Mouse (Mus musculus): Measurements from ENCODE around the gene Camk2n1. TPM values are rescaled to one million over a fixed set of nuclear protein-coding genes. Genes with fewer than 3 reads are reported as not detected.
A peak's percentile ranks its signal among the peaks of the same experiment; 100 is the strongest.
"Not testable (repeated sequence)": the region's sequence is repeated elsewhere in the genome, so short reads cannot be mapped to it uniquely, and the experiment has no call there.

Gene Camk2n1
- total and polyA plus RNA-seq, 3 experiments: 7.1 to 12.7 (median 12.0) TPM

GRCm38 (mm10) chr4:138414725-138415124 lies 39.4 kb upstream of the Camk2n1 start:
- H3K9ac ChIP-seq (ENCODE audit: low read depth, low read length): 0 out of 2 replicates have a peak overlapping the region, but pooled peaks have one; percentile 16
- H3K27me3 ChIP-seq (ENCODE audit: control insufficient read depth, insufficient read depth, low read length): no peaks in the 10 kb centered on the region; the same call in none of the 2 replicates
- no peak for DNase-seq
- intact Hi-C loops (cut with DNase I): no loop called here
- TF ChIP-seq CTCF (IDR thresholded peaks at IDR 0.05) (no peak), EP300 (IDR thresholded peaks at IDR 0.05; ENCODE audit: insufficient read depth, low read depth, low read length) (no peak), POLR2A (IDR thresholded peaks at IDR 0.05; ENCODE audit: insufficient read depth, low read depth, low read length) (no peak)
- H3K4me3 ChIP-seq: no peak overlapping the region
- H3K27ac ChIP-seq: peak overlapping the region; percentile 36
- H3K79me2 ChIP-seq (replicated peaks; ENCODE audit: control insufficient read depth, insufficient read depth, low read length): no peaks in the 10 kb centered on the region
- no peaks in the 10 kb centered on the region for H3K36me3 ChIP-seq (ENCODE audit: control insufficient read depth, insufficient read depth, low read length)
- H3K4me1 ChIP-seq (ENCODE audit: control insufficient read depth, insufficient read depth, low read length): peaks cover 8% of the 10 kb centered on the region
- WGBS: 14% methylated on average over 6 of the region's 6 CpGs

- TF ChIP-seq EP300 (IDR thresholded peaks at IDR 0.05; ENCODE audit: insufficient read depth, low read depth, low read length) (no peak), CTCF (IDR thresholded peaks at IDR 0.05) (no peak), POLR2A (IDR thresholded peaks at IDR 0.05; ENCODE audit: insufficient read depth, low read depth, low read length) (no peak)
- Histone ChIP-seq H3K27ac (no peak overlapping the region), H3K9ac (ENCODE audit: low read depth, low read length) (no peak overlapping the region), H3K4me3 (no peak overlapping the region), H3K36me3 (ENCODE audit: control insufficient read depth, insufficient read depth, low read length) (no peaks in the 10 kb centered on the region), H3K4me1 (ENCODE audit: control insufficient read depth, insufficient read depth, low read length) (peaks cover 8% of the 10 kb centered on the region), H3K79me2 (replicated peaks; ENCODE audit: control insufficient read depth, insufficient read depth, low read length) (no peaks in the 10 kb centered on the region), H3K27me3 (ENCODE audit: control insufficient read depth, insufficient read depth, low read length) (peaks cover 1% of the 10 kb centered on the region)
- intact Hi-C loops (cut with DNase I): no loop called here
- DNase-seq: no peak
- 78% methylated on average over 3 of the region's 3 CpGs for WGBS
Measured at GRCm38 (mm10) chr4:138415991-138416390, 38.1 kb upstream of the Camk2n1 start.

- intact Hi-C loops (cut with DNase I): no loop called here
- TF ChIP-seq EP300 (IDR thresholded peaks at IDR 0.05; ENCODE audit: insufficient read depth, low read depth, low read length): no peak
- peak; percentile 30 for TF ChIP-seq CTCF (IDR thresholded peaks at IDR 0.05)
- Histone ChIP-seq H3K27ac (no peak overlapping the region), H3K27me3 (ENCODE audit: control insufficient read depth, insufficient read depth, low read length) (peaks cover 1% of the 10 kb centered on the region), H3K4me1 (ENCODE audit: control insufficient read depth, insufficient read depth, low read length) (peaks cover 8% of the 10 kb centered on the region), H3K36me3 (ENCODE audit: control insufficient read depth, insufficient read depth, low read length) (no peaks in the 10 kb centered on the region), H3K79me2 (replicated peaks; ENCODE audit: control insufficient read depth, insufficient read depth, low read length) (no peaks in the 10 kb centered on the region), H3K9ac (ENCODE audit: low read depth, low read length) (no peak overlapping the region), H3K4me3 (no peak overlapping the region)
- 74% methylated on average over 5 of the region's 5 CpGs for WGBS
- no peak for DNase-seq
Measured at GRCm38 (mm10) chr4:138416414-138416813, 37.7 kb upstream of the Camk2n1 start.

- peaks cover 8% of the 10 kb centered on the region for H3K4me1 ChIP-seq (ENCODE audit: control insufficient read depth, insufficient read depth, low read length)
- no peak overlapping the region for H3K27ac ChIP-seq
- peaks cover 1% of the 10 kb centered on the region for H3K27me3 ChIP-seq (ENCODE audit: control insufficient read depth, insufficient read depth, low read length)
- 77% methylated on average over 4 of the region's 4 CpGs for WGBS
- TF ChIP-seq CTCF (IDR thresholded peaks at IDR 0.05) (no peak), POLR2A (IDR thresholded peaks at IDR 0.05; ENCODE audit: insufficient read depth, low read depth, low read length) (no peak), EP300 (IDR thresholded peaks at IDR 0.05; ENCODE audit: insufficient read depth, low read depth, low read length) (no peak)
- DNase-seq: no peak
- no peaks in the 10 kb centered on the region for H3K36me3 ChIP-seq (ENCODE audit: control insufficient read depth, insufficient read depth, low read length)
- intact Hi-C loops (cut with DNase I): no loop called here
- H3K9ac ChIP-seq (ENCODE audit: low read depth, low read length): no peak overlapping the region
- no peaks in the 10 kb centered on the region for H3K79me2 ChIP-seq (replicated peaks; ENCODE audit: control insufficient read depth, insufficient read depth, low read length)
- no peak overlapping the region for H3K4me3 ChIP-seq
Measured at GRCm38 (mm10) chr4:138417882-138418281, 36.2 kb upstream of the Camk2n1 start.

GRCm38 (mm10) chr4:138418340-138418957 lies 35.7 kb upstream of the Camk2n1 start:
- H3K79me2 ChIP-seq (replicated peaks; ENCODE audit: control insufficient read depth, insufficient read depth, low read length): no peaks in the 10 kb centered on the region
- H3K9ac ChIP-seq (ENCODE audit: low read depth, low read length): no peak overlapping the region
- no peak for DNase-seq
- no peak overlapping the region for H3K4me3 ChIP-seq
- intact Hi-C loops (cut with DNase I): no loop called here
- peaks cover 8% of the 10 kb centered on the region for H3K4me1 ChIP-seq (ENCODE audit: control insufficient read depth, insufficient read depth, low read length)
- TF ChIP-seq POLR2A (IDR thresholded peaks at IDR 0.05; ENCODE audit: insufficient read depth, low read depth, low read length): no peak
- no peak for TF ChIP-seq EP300 (IDR thresholded peaks at IDR 0.05; ENCODE audit: insufficient read depth, low read depth, low read length)
- TF ChIP-seq CTCF (IDR thresholded peaks at IDR 0.05): no peak
- WGBS: 69% methylated on average over 11 of the region's 11 CpGs
- H3K27ac ChIP-seq: no peak overlapping the region
- H3K27me3 ChIP-seq (ENCODE audit: control insufficient read depth, insufficient read depth, low read length): peaks cover 1% of the 10 kb centered on the region
- no peaks in the 10 kb centered on the region for H3K36me3 ChIP-seq (ENCODE audit: control insufficient read depth, insufficient read depth, low read length)

GRCm38 (mm10) chr4:138425028-138425427 lies 29.1 kb upstream of the Camk2n1 start:
- Histone ChIP-seq H3K4me1 (ENCODE audit: control insufficient read depth, insufficient read depth, low read length) (no peaks in the 10 kb centered on the region; the same call in 1 of the 2 replicates), H3K4me3 (no peak overlapping the region), H3K27ac (no peak overlapping the region), H3K36me3 (ENCODE audit: control insufficient read depth, insufficient read depth, low read length) (no peaks in the 10 kb centered on the region), H3K79me2 (replicated peaks; ENCODE audit: control insufficient read depth, insufficient read depth, low read length) (no peaks in the 10 kb centered on the region), H3K9ac (ENCODE audit: low read depth, low read length) (no peak overlapping the region), H3K27me3 (ENCODE audit: control insufficient read depth, insufficient read depth, low read length) (peaks cover under 1% of the 10 kb centered on the region; the same call in 1 of the 2 replicates)
- 79% methylated on average over 6 of the region's 6 CpGs for WGBS
- no peak for DNase-seq
- intact Hi-C loops (cut with DNase I): loop anchor here (5.0 kb wide), 1 partner anchor 208 kb away; the partner anchor contains the start of gene Hp1bp3
- no peak for TF ChIP-seq POLR2A (IDR thresholded peaks at IDR 0.05; ENCODE audit: insufficient read depth, low read depth, low read length)
- no peak for TF ChIP-seq EP300 (IDR thresholded peaks at IDR 0.05; ENCODE audit: insufficient read depth, low read depth, low read length)
- TF ChIP-seq CTCF (IDR thresholded peaks at IDR 0.05): no peak

GRCm38 (mm10) chr4:138425604-138426003 lies 28.5 kb upstream of the Camk2n1 start:
- H3K36me3 ChIP-seq (ENCODE audit: control insufficient read depth, insufficient read depth, low read length); H3K79me2 ChIP-seq (replicated peaks; ENCODE audit: control insufficient read depth, insufficient read depth, low read length); H3K27ac ChIP-seq; DNase-seq; H3K4me1 ChIP-seq (ENCODE audit: control insufficient read depth, insufficient read depth, low read length); H3K9ac ChIP-seq (ENCODE audit: low read depth, low read length); H3K4me3 ChIP-seq; H3K27me3 ChIP-seq (ENCODE audit: control insufficient read depth, insufficient read depth, low read length): not testable (repeated sequence)
- 90% methylated on average over 14 of the region's 14 CpGs for WGBS
- intact Hi-C loops (cut with DNase I): loop anchor here (1.0 to 5.0 kb wide), 3 partner anchors 46 to 208 kb away; partner anchors contain the start of gene Hp1bp3

All from heart, adult 2 months (tissue).